Mouse (Mus musculus) hindbrain, embryonic 12.5 days (tissue): ENCODE results near the gene Spef1. TPM values are rescaled to one million over a fixed set of nuclear protein-coding genes. Genes with fewer than 3 reads are reported as not detected.
"Not testable (repeated sequence)": the region's sequence is repeated elsewhere in the genome, so short reads cannot be mapped to it uniquely, and the experiment has no call there.

Source experiments
- ATAC-seq: fragments of 200-750 bp; cut with Nextera tagmentation; 2 replicates; pipeline ENCODE4 v1.8.0; 2017; ENCODE audit warnings: moderate TSS enrichment; ENCODE audit not compliant: low FRiP score
- H3K27ac ChIP-seq: fragments of 300-500 bp; sonication (generic); 2 replicates; pipeline ENCODE4 v1.5.1; 2016; ENCODE audit warnings: mild to moderate bottlenecking
- H3K27me3 ChIP-seq: fragments of 300-500 bp; sonication (generic); 2 replicates; pipeline ENCODE4 v1.6.1; 2016; ENCODE audit warnings: mild to moderate bottlenecking
- H3K36me3 ChIP-seq: fragments of 300-500 bp; sonication (generic); 2 replicates; pipeline ENCODE4 v1.6.1; 2016; ENCODE audit warnings: mild to moderate bottlenecking
- H3K4me1 ChIP-seq: fragments of 300-500 bp; sonication (generic); 2 replicates; pipeline ENCODE4 v1.6.1; 2016
- H3K4me2 ChIP-seq: fragments of 300-500 bp; sonication (generic); replicated peaks from 2 replicates; pipeline ENCODE4 v1.6.1; 2016; ENCODE audit warnings: mild to moderate bottlenecking
- H3K4me3 ChIP-seq: fragments of 300-500 bp; sonication (generic); 2 replicates; pipeline ENCODE4 v1.5.1; 2016; ENCODE audit warnings: mild to moderate bottlenecking
- H3K9ac ChIP-seq: fragments of 300-500 bp; sonication (generic); 2 replicates; pipeline ENCODE4 v1.6.1; 2016; ENCODE audit warnings: mild to moderate bottlenecking, moderate library complexity
- H3K9me3 ChIP-seq: fragments of 300-500 bp; sonication (generic); replicated peaks from 2 replicates; pipeline ENCODE4 v1.6.1; 2016; ENCODE audit warnings: mild to moderate bottlenecking
- WGBS: fragments of 180-500 bp; shearing (Covaris S2); methylation state at CpG from one replicate; pipeline ENCODE4 v1.1.7; 2016; 5-methylcytosine and 5-hydroxymethylcytosine counted together
- polyA plus RNA-seq: library from polyadenylated mRNA; unstranded; fragments of >200 nt; fragmentation: Nextera tagmentation; extraction: Ambion mirVana; gene quantifications from 2 replicates; pipeline ENCODE4 v1.2.1, GENCODE M21; 2016

The Spef1 gene
- 8.9 and 9.2 TPM in 2 replicates for polyA plus RNA-seq

- WGBS: under 1% methylated on average over 42 of the region's 43 CpGs
- Histone ChIP-seq H3K9ac (peak within 1 kb of the TSS; percentile 83), H3K4me2 (peak within 1 kb of the TSS; percentile 70), H3K4me1 (peaks cover 46% of the 10 kb centered on the region), H3K4me3 (peak within 1 kb of the TSS; percentile 67), H3K27me3 (peaks cover 3% of the 10 kb centered on the region; the same call in 1 of the 2 replicates), H3K27ac (peak within 1 kb of the TSS; percentile 76), H3K36me3 (peaks cover 3% of the 10 kb centered on the region; the same call in 1 of the 2 replicates), H3K9me3 (no peaks in the 10 kb centered on the region)
- ATAC-seq: peak; percentile 84
These were observed at the start of gene Spef1, which contains the start of gene Cdc25b for GRCm38 (mm10) chr2:131186771-131187601. Gene Spef1 (minus strand): TSS chr2:131187282. Gene Cdc25b (plus strand): TSS chr2:131186949.

GRCm38 (mm10) chr2:131234970-131235635 lies 48.0 kb upstream of the Spef1 start:
- Histone ChIP-seq H3K9ac (no peak overlapping the region), H3K36me3 (peaks cover 3% of the 10 kb centered on the region; the same call in 1 of the 2 replicates), H3K27me3 (no peaks in the 10 kb centered on the region), H3K4me3 (no peak overlapping the region), H3K4me1 (peaks cover 17% of the 10 kb centered on the region), H3K4me2 (peak overlapping the region; percentile 79), H3K9me3 (no peaks in the 10 kb centered on the region), H3K27ac (no peak overlapping the region)
- 86% methylated on average over 7 of the region's 7 CpGs for WGBS
- ATAC-seq: no peak

- Histone ChIP-seq H3K4me2 (peak overlapping the region; percentile 79), H3K4me3 (peak overlapping the region; percentile 46), H3K27me3 (no peaks in the 10 kb centered on the region), H3K36me3 (no peaks in the 10 kb centered on the region), H3K4me1 (peaks cover 17% of the 10 kb centered on the region), H3K9ac (peak overlapping the region; percentile 57), H3K9me3 (no peaks in the 10 kb centered on the region), H3K27ac (no peak overlapping the region)
- ATAC-seq: peak; percentile 57
- WGBS: 16% methylated on average over 28 of the region's 28 CpGs
These were observed 47.1 kb upstream of the Spef1 start for GRCm38 (mm10) chr2:131234127-131234650.

- H3K27me3 ChIP-seq: no peaks in the 10 kb centered on the region
- peak within 1 kb of the TSS; percentile 46 for H3K4me3 ChIP-seq
- no peaks in the 10 kb centered on the region for H3K36me3 ChIP-seq
- peak within 1 kb of the TSS; percentile 79 for H3K4me2 ChIP-seq
- H3K27ac ChIP-seq: peak within 1 kb of the TSS; percentile 53; the same call in 1 of the 2 replicates
- H3K9ac ChIP-seq: peak within 1 kb of the TSS; percentile 57
- H3K4me1 ChIP-seq: peaks cover 17% of the 10 kb centered on the region
- peak; percentile 100 for ATAC-seq
- 9% methylated on average over 29 of the region's 29 CpGs for WGBS
- H3K9me3 ChIP-seq: no peaks in the 10 kb centered on the region
These were observed 46.4 kb upstream of the Spef1 start, which contains the start of gene Mavs for GRCm38 (mm10) chr2:131233307-131234126. Gene Mavs (plus strand): TSS chr2:131234063.

- H3K9ac ChIP-seq: no peak overlapping the region
- no peak overlapping the region for H3K4me2 ChIP-seq
- H3K4me3 ChIP-seq: no peak overlapping the region
- H3K27me3 ChIP-seq: no peaks in the 10 kb centered on the region
- ATAC-seq: no peak
- H3K4me1 ChIP-seq: peaks cover 17% of the 10 kb centered on the region
- H3K9me3 ChIP-seq: no peaks in the 10 kb centered on the region
- no peaks in the 10 kb centered on the region for H3K36me3 ChIP-seq
- no peak overlapping the region for H3K27ac ChIP-seq
- WGBS: 93% methylated on average over 2 of the region's 2 CpGs
These were observed 45.5 kb upstream of the Spef1 start for GRCm38 (mm10) chr2:131232558-131232957.

GRCm38 (mm10) chr2:131227243-131227642 lies 40.2 kb upstream of the Spef1 start:
- Histone ChIP-seq H3K9ac (no peak overlapping the region), H3K36me3 (no peaks in the 10 kb centered on the region), H3K9me3 (no peaks in the 10 kb centered on the region), H3K4me1 (no peaks in the 10 kb centered on the region), H3K4me2 (no peak overlapping the region), H3K27ac (no peak overlapping the region), H3K27me3 (no peaks in the 10 kb centered on the region), H3K4me3 (no peak overlapping the region)
- WGBS: 93% methylated on average over 3 of the region's 3 CpGs
- ATAC-seq: no peak

GRCm38 (mm10) chr2:131226669-131227068 lies 39.6 kb upstream of the Spef1 start:
- not testable (repeated sequence) for ATAC-seq, H3K9ac ChIP-seq, H3K4me1 ChIP-seq, H3K27ac ChIP-seq, H3K36me3 ChIP-seq, H3K4me3 ChIP-seq, H3K4me2 ChIP-seq, H3K27me3 ChIP-seq, H3K9me3 ChIP-seq
- 79% methylated on average over 2 of the region's 2 CpGs for WGBS

- 81% methylated on average over 6 of the region's 6 CpGs for WGBS
- no peak for ATAC-seq
These were observed 38.1 kb upstream of the Spef1 start for GRCm38 (mm10) chr2:131225178-131225577.

GRCm38 (mm10) chr2:131223569-131223968 lies 36.5 kb upstream of the Spef1 start:
- Histone ChIP-seq H3K4me1 (no peaks in the 10 kb centered on the region), H3K9me3 (no peaks in the 10 kb centered on the region), H3K36me3 (no peaks in the 10 kb centered on the region), H3K9ac (no peak overlapping the region), H3K27me3 (no peaks in the 10 kb centered on the region), H3K4me2 (no peak overlapping the region), H3K27ac (no peak overlapping the region), H3K4me3 (no peak overlapping the region)
- ATAC-seq: no peak
- WGBS: 62% methylated on average over 1 of the region's 1 CpGs

More at GRCm38 (mm10) chr2:131225178-131225577, 38.1 kb upstream of the Spef1 start:
- no peak overlapping the region for H3K4me3 ChIP-seq
- no peaks in the 10 kb centered on the region for H3K4me1 ChIP-seq
- no peaks in the 10 kb centered on the region for H3K36me3 ChIP-seq
- H3K9ac ChIP-seq: no peak overlapping the region
- H3K27ac ChIP-seq: no peak overlapping the region
- no peaks in the 10 kb centered on the region for H3K9me3 ChIP-seq
- H3K4me2 ChIP-seq: no peak overlapping the region
- H3K27me3 ChIP-seq: no peaks in the 10 kb centered on the region

- no peaks in the 10 kb centered on the region for H3K36me3 ChIP-seq
- no peaks in the 10 kb centered on the region for H3K9me3 ChIP-seq
- WGBS: 61% methylated on average over 5 of the region's 5 CpGs
- H3K4me3 ChIP-seq: no peak overlapping the region
- no peak overlapping the region for H3K4me2 ChIP-seq
- no peak for ATAC-seq
- H3K27ac ChIP-seq: no peak overlapping the region
- H3K4me1 ChIP-seq: no peaks in the 10 kb centered on the region
- H3K27me3 ChIP-seq: no peaks in the 10 kb centered on the region
- no peak overlapping the region for H3K9ac ChIP-seq
These were observed 35.5 kb upstream of the Spef1 start for GRCm38 (mm10) chr2:131222562-131222961.

- H3K9me3 ChIP-seq: no peaks in the 10 kb centered on the region
- no peak overlapping the region for H3K9ac ChIP-seq
- ATAC-seq: no peak
- H3K4me3 ChIP-seq: no peak overlapping the region
- H3K36me3 ChIP-seq: no peaks in the 10 kb centered on the region
- no peak overlapping the region for H3K4me2 ChIP-seq
- H3K27ac ChIP-seq: no peak overlapping the region
- WGBS: 74% methylated on average over 3 of the region's 3 CpGs
- H3K27me3 ChIP-seq: no peaks in the 10 kb centered on the region
- no peaks in the 10 kb centered on the region for H3K4me1 ChIP-seq
These were observed 34.9 kb upstream of the Spef1 start for GRCm38 (mm10) chr2:131221853-131222515.
